Mouse (Mus musculus) spleen, adult 2 months (tissue): ENCODE results near the gene Olfr763.

ENCODE experiments used
- CTCF ChIP-seq: fragments of 200-500 bp; IDR thresholded peaks from 2 replicates; pipeline ENCODE4 v1.5.1; 2011; ENCODE audit warnings: mild to moderate bottlenecking, inconsistent platforms; ENCODE audit not compliant: insufficient read depth, insufficient read length, insufficient replicate concordance; ENCODE audit errors: extremely low read depth
- POLR2A ChIP-seq: fragments of 200-500 bp; IDR thresholded peaks from 2 replicates; pipeline ENCODE4 v1.6.1; 2011; ENCODE audit warnings: low read depth, low read length, inconsistent platforms

GRCm38 (mm10) chr10:129039796-129040195 lies 29.2 kb downstream of the Olfr763 start, which contains the start of gene Olfr764-ps1:
- no peak for TF ChIP-seq POLR2A
- TF ChIP-seq CTCF: no peak
